Mouse (Mus musculus): ENCODE results near the gene Pyroxd2. TPM values are rescaled to one million over a fixed set of nuclear protein-coding genes. Genes with fewer than 3 reads are reported as not detected.

The Pyroxd2 gene
- polyA plus RNA-seq, 1 experiment: 5.4 TPM

- TF ChIP-seq CTCF (IDR thresholded peaks at IDR 0.05; ENCODE audit: control insufficient read depth, insufficient read depth, insufficient replicate concordance, low read depth, low read length): no peak
- TF ChIP-seq POLR2A (IDR thresholded peaks at IDR 0.05; ENCODE audit: control insufficient read depth, low read depth, low read length): no peak
- H3K4me3 ChIP-seq (ENCODE audit: control insufficient read depth, low read depth, low read length): no peak overlapping the region
- no peaks in the 10 kb centered on the region for H3K4me1 ChIP-seq (ENCODE audit: control insufficient read depth, insufficient read depth, low read length)
- no peaks in the 10 kb centered on the region for H3K27me3 ChIP-seq (ENCODE audit: control insufficient read depth, insufficient read depth, low read length)
- no peaks in the 10 kb centered on the region for H3K36me3 ChIP-seq (ENCODE audit: control insufficient read depth, insufficient read depth, low read length)
- no peak overlapping the region for H3K27ac ChIP-seq (ENCODE audit: control insufficient read depth, insufficient read depth, low read depth, low read length)
Observed at GRCm38 (mm10) chr19:42717668-42718067, 34.9 kb downstream of the Pyroxd2 start.

GRCm38 (mm10) chr19:42716507-42716906 lies 36.1 kb downstream of the Pyroxd2 start:
- Histone ChIP-seq H3K27me3 (ENCODE audit: control insufficient read depth, insufficient read depth, low read length) (no peaks in the 10 kb centered on the region), H3K36me3 (ENCODE audit: control insufficient read depth, insufficient read depth, low read length) (no peaks in the 10 kb centered on the region), H3K4me1 (ENCODE audit: control insufficient read depth, insufficient read depth, low read length) (no peaks in the 10 kb centered on the region), H3K27ac (ENCODE audit: control insufficient read depth, insufficient read depth, low read depth, low read length) (no peak overlapping the region), H3K4me3 (ENCODE audit: control insufficient read depth, low read depth, low read length) (no peak overlapping the region)
- no peak for TF ChIP-seq POLR2A (IDR thresholded peaks at IDR 0.05; ENCODE audit: control insufficient read depth, low read depth, low read length)
- no peak for TF ChIP-seq CTCF (IDR thresholded peaks at IDR 0.05; ENCODE audit: control insufficient read depth, insufficient read depth, insufficient replicate concordance, low read depth, low read length)

- TF ChIP-seq POLR2A (IDR thresholded peaks at IDR 0.05; ENCODE audit: control insufficient read depth, low read depth, low read length) (no peak), CTCF (IDR thresholded peaks at IDR 0.05; ENCODE audit: control insufficient read depth, insufficient read depth, insufficient replicate concordance, low read depth, low read length) (no peak)
- Histone ChIP-seq H3K27me3 (ENCODE audit: control insufficient read depth, insufficient read depth, low read length) (no peaks in the 10 kb centered on the region), H3K4me1 (ENCODE audit: control insufficient read depth, insufficient read depth, low read length) (no peaks in the 10 kb centered on the region), H3K27ac (ENCODE audit: control insufficient read depth, insufficient read depth, low read depth, low read length) (no peak overlapping the region), H3K4me3 (ENCODE audit: control insufficient read depth, low read depth, low read length) (no peak overlapping the region), H3K36me3 (ENCODE audit: control insufficient read depth, insufficient read depth, low read length) (no peaks in the 10 kb centered on the region)
Observed at GRCm38 (mm10) chr19:42713770-42714169, 38.8 kb downstream of the Pyroxd2 start.

- no peak overlapping the region for H3K4me3 ChIP-seq (ENCODE audit: control insufficient read depth, low read depth, low read length)
- no peaks in the 10 kb centered on the region for H3K36me3 ChIP-seq (ENCODE audit: control insufficient read depth, insufficient read depth, low read length)
- no peak for TF ChIP-seq CTCF (IDR thresholded peaks at IDR 0.05; ENCODE audit: control insufficient read depth, insufficient read depth, insufficient replicate concordance, low read depth, low read length)
- no peaks in the 10 kb centered on the region for H3K27me3 ChIP-seq (ENCODE audit: control insufficient read depth, insufficient read depth, low read length)
- no peaks in the 10 kb centered on the region for H3K4me1 ChIP-seq (ENCODE audit: control insufficient read depth, insufficient read depth, low read length)
- H3K27ac ChIP-seq (ENCODE audit: control insufficient read depth, insufficient read depth, low read depth, low read length): no peak overlapping the region
Observed at GRCm38 (mm10) chr19:42699426-42699825, 53.1 kb downstream of the Pyroxd2 start.

- H3K27ac ChIP-seq (ENCODE audit: control insufficient read depth, insufficient read depth, low read depth, low read length): no peak overlapping the region
- H3K27me3 ChIP-seq (ENCODE audit: control insufficient read depth, insufficient read depth, low read length): no peaks in the 10 kb centered on the region
- no peaks in the 10 kb centered on the region for H3K4me1 ChIP-seq (ENCODE audit: control insufficient read depth, insufficient read depth, low read length)
- no peak overlapping the region for H3K4me3 ChIP-seq (ENCODE audit: control insufficient read depth, low read depth, low read length)
- H3K36me3 ChIP-seq (ENCODE audit: control insufficient read depth, insufficient read depth, low read length): no peaks in the 10 kb centered on the region
- no peak for TF ChIP-seq POLR2A (IDR thresholded peaks at IDR 0.05; ENCODE audit: control insufficient read depth, low read depth, low read length)
- TF ChIP-seq CTCF (IDR thresholded peaks at IDR 0.05; ENCODE audit: control insufficient read depth, insufficient read depth, insufficient replicate concordance, low read depth, low read length): no peak
Observed at GRCm38 (mm10) chr19:42698576-42698975, 54.0 kb downstream of the Pyroxd2 start.

GRCm38 (mm10) chr19:42697336-42697735 lies 55.2 kb downstream of the Pyroxd2 start:
- Histone ChIP-seq H3K27ac (ENCODE audit: control insufficient read depth, insufficient read depth, low read depth, low read length) (no peak overlapping the region), H3K4me3 (ENCODE audit: control insufficient read depth, low read depth, low read length) (no peak overlapping the region), H3K4me1 (ENCODE audit: control insufficient read depth, insufficient read depth, low read length) (no peaks in the 10 kb centered on the region), H3K36me3 (ENCODE audit: control insufficient read depth, insufficient read depth, low read length) (no peaks in the 10 kb centered on the region), H3K27me3 (ENCODE audit: control insufficient read depth, insufficient read depth, low read length) (no peaks in the 10 kb centered on the region)
- TF ChIP-seq POLR2A (IDR thresholded peaks at IDR 0.05; ENCODE audit: control insufficient read depth, low read depth, low read length) (no peak), CTCF (IDR thresholded peaks at IDR 0.05; ENCODE audit: control insufficient read depth, insufficient read depth, insufficient replicate concordance, low read depth, low read length) (no peak)

GRCm38 (mm10) chr19:42690256-42690655 lies 62.3 kb downstream of the Pyroxd2 start:
- no peak for TF ChIP-seq CTCF (IDR thresholded peaks at IDR 0.05; ENCODE audit: control insufficient read depth, insufficient read depth, insufficient replicate concordance, low read depth, low read length)
- TF ChIP-seq POLR2A (IDR thresholded peaks at IDR 0.05; ENCODE audit: control insufficient read depth, low read depth, low read length): no peak
- Histone ChIP-seq H3K27ac (ENCODE audit: control insufficient read depth, insufficient read depth, low read depth, low read length) (no peak overlapping the region), H3K4me3 (ENCODE audit: control insufficient read depth, low read depth, low read length) (no peak overlapping the region)

GRCm38 (mm10) chr19:42689786-42690185 lies 62.8 kb downstream of the Pyroxd2 start:
- Histone ChIP-seq H3K4me3 (ENCODE audit: control insufficient read depth, low read depth, low read length) (no peak overlapping the region), H3K36me3 (ENCODE audit: control insufficient read depth, insufficient read depth, low read length) (no peaks in the 10 kb centered on the region), H3K4me1 (ENCODE audit: control insufficient read depth, insufficient read depth, low read length) (no peaks in the 10 kb centered on the region), H3K27me3 (ENCODE audit: control insufficient read depth, insufficient read depth, low read length) (no peaks in the 10 kb centered on the region), H3K27ac (ENCODE audit: control insufficient read depth, insufficient read depth, low read depth, low read length) (no peak overlapping the region)
- no peak for TF ChIP-seq POLR2A (IDR thresholded peaks at IDR 0.05; ENCODE audit: control insufficient read depth, low read depth, low read length)
- no peak for TF ChIP-seq CTCF (IDR thresholded peaks at IDR 0.05; ENCODE audit: control insufficient read depth, insufficient read depth, insufficient replicate concordance, low read depth, low read length)

More at GRCm38 (mm10) chr19:42690256-42690655, 62.3 kb downstream of the Pyroxd2 start:
- no peaks in the 10 kb centered on the region for H3K4me1 ChIP-seq (ENCODE audit: control insufficient read depth, insufficient read depth, low read length)
- H3K36me3 ChIP-seq (ENCODE audit: control insufficient read depth, insufficient read depth, low read length): no peaks in the 10 kb centered on the region
- H3K27me3 ChIP-seq (ENCODE audit: control insufficient read depth, insufficient read depth, low read length): no peaks in the 10 kb centered on the region

Data from testis, adult 2 months (tissue).